Mouse (Mus musculus) lung, postnatal 0 days (tissue): ENCODE measurements around the gene Irgm1.

Experiments
- CTCF ChIP-seq: IDR thresholded peaks from 2 replicates; pipeline ENCODE4 v1.5.1; 2016; ENCODE audit warnings: antibody characterized with exemption, mild to moderate bottlenecking
- EP300 ChIP-seq: IDR thresholded peaks from 2 replicates; pipeline ENCODE4 v1.6.1; 2016; ENCODE audit warnings: antibody characterized with exemption, mild to moderate bottlenecking, control low read depth

DNA sequence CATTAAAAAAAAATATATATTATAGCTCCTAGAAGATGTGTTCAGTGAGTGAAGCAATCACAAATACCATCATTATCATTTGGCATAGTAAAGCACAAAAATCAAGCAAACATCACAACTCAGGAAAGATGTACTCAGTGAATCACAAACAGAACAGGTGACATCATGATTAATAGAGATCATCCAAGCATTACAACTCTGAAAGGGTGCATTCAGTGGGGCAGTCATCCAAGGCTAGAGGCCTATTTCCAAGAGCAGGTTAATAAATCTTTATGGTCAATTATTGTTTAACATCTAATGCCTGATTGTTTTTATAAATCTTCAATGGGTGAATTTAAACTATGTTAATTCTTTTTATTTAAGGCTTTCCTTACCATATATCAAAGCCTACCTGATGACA is 30.7 kb downstream of the Irgm1 start:
- no peak for TF ChIP-seq CTCF
- no peak for TF ChIP-seq EP300
